In genomic region chr1:60621770-60622169, GRCm38 (mm10) we compare ENCODE assay signal across 21 mouse cellular contexts. TPM values are rescaled to one million over a fixed set of nuclear protein-coding genes. Genes with fewer than 3 reads are reported as not detected.
DNase-seq lines count a peak whose midpoint lies in the region; ATAC-seq and TF ChIP-seq lines count a peak whose summit lies in the region.
"Had no signal": no experiment of that assay in that cellular context is flagged by ENCODE, and none has a peak within 500 bp of the region (broad histone marks: within the 10 kb centered on the region; RNA-seq: fewer than 3 reads in every experiment).

No protein-coding gene starts in this region.

- peak; percentile 88 for DNase-seq in heart, adult 11 months
- no peak for DNase-seq in heart, postnatal 36 days
- DNase-seq in 3T3-L1 (ENCODE audit: low read depth, low spot score), result peak; percentile 41
- no peak for DNase-seq in midbrain, postnatal 0 days (ENCODE audit: low spot score)
- DNase-seq in B cell, adult 2 months, result no peak
- DNase-seq: adrenal gland, adult 8-10 months; adrenal gland, postnatal 36 days; cerebellum, adult 2 months; cerebellum, postnatal 10 days; forebrain, postnatal 0 days; gastrocnemius, postnatal 36 days; heart, adult 2 months; heart, postnatal 14 days had no signal

- peak; percentile 76 for ATAC-seq in intestine, embryonic 15.5 days
- no peak for ATAC-seq in midbrain, postnatal 0 days (ENCODE audit: low FRiP score)
- ATAC-seq: forebrain, embryonic 13.5 days; forebrain, postnatal 0 days had no signal

- H3K9me3 ChIP-seq in intestine, embryonic 15.5 days, result no peaks in the 10 kb centered on the region
- H3K9me3 ChIP-seq in midbrain, postnatal 0 days (ENCODE audit: low read length), result no peaks in the 10 kb centered on the region
- H3K9me3 ChIP-seq: embryonic facial prominence, embryonic 10.5 days; forebrain, embryonic 13.5 days; G1E; heart, embryonic 15.5 days; hindbrain, embryonic 15.5 days had no signal

- H3K27me3 ChIP-seq in intestine, embryonic 15.5 days (replicated peaks), result no peaks in the 10 kb centered on the region
- no peaks in the 10 kb centered on the region for H3K27me3 ChIP-seq in small intestine, adult 2 months (ENCODE audit: control insufficient read depth, insufficient read depth, low read length)
- no peaks in the 10 kb centered on the region for H3K27me3 ChIP-seq in midbrain, postnatal 0 days (ENCODE audit: insufficient read depth, low read length)
- H3K27me3 ChIP-seq: forebrain, embryonic 13.5 days; heart, embryonic 15.5 days; hindbrain, embryonic 15.5 days had no signal

- H3K4me2 ChIP-seq in intestine, embryonic 15.5 days (replicated peaks), result no peak overlapping the region
- H3K4me2 ChIP-seq in midbrain, postnatal 0 days (ENCODE audit: low read depth, low read length, poor library complexity, severe bottlenecking), result no peak overlapping the region
- H3K4me2 ChIP-seq: forebrain, embryonic 13.5 days; heart, embryonic 11.5 days; heart, embryonic 15.5 days; hindbrain, embryonic 15.5 days had no signal

- intact Hi-C loops in heart, postnatal 36 days (cut with DNase I), result loop anchor here (5.0 kb wide), 1 partner anchor 331 kb away; no protein-coding TSS in a partner anchor

- H3K9ac ChIP-seq in intestine, embryonic 15.5 days, result no peak overlapping the region
- no peak overlapping the region for H3K9ac ChIP-seq in midbrain, postnatal 0 days (replicated peaks; ENCODE audit: low read length, poor library complexity, severe bottlenecking)
- H3K9ac ChIP-seq: forebrain, embryonic 13.5 days; forebrain, postnatal 0 days; heart, embryonic 15.5 days; hindbrain, embryonic 15.5 days had no signal

- no peak for TF ChIP-seq CTCF in small intestine, adult 2 months (IDR thresholded peaks at IDR 0.05; ENCODE audit: extremely low read depth, insufficient read length, insufficient replicate concordance, low read depth, low read length)
- no peak for TF ChIP-seq CTCF in midbrain, postnatal 0 days (IDR thresholded peaks at IDR 0.05)

- peak overlapping the region; percentile 68 for H3K27ac ChIP-seq in intestine, embryonic 15.5 days
- peak overlapping the region; percentile 96 for H3K27ac ChIP-seq in small intestine, adult 2 months (ENCODE audit: insufficient read depth, low read depth, low read length)
- no peak overlapping the region for H3K27ac ChIP-seq in midbrain, postnatal 0 days (ENCODE audit: low read depth, low read length)
- H3K27ac ChIP-seq: embryonic facial prominence, embryonic 10.5 days; forebrain, embryonic 13.5 days; heart, adult 2 months; heart, embryonic 15.5 days; hindbrain, embryonic 15.5 days had no signal

- 58% methylated on average over 3 of the region's 3 CpGs for WGBS in intestine, embryonic 15.5 days
- 24% methylated on average over 3 of the region's 3 CpGs for WGBS in small intestine, adult 2 months
- 81% methylated on average over 3 of the region's 3 CpGs for WGBS in midbrain, postnatal 0 days

- no peaks in the 10 kb centered on the region for H3K4me1 ChIP-seq in intestine, embryonic 15.5 days (replicated peaks)
- H3K4me1 ChIP-seq in small intestine, adult 2 months (ENCODE audit: control insufficient read depth, insufficient read depth, insufficient read length, low read length), result peaks cover 5% of the 10 kb centered on the region; the same call in 1 of the 2 replicates
- no peaks in the 10 kb centered on the region; the same call in 1 of the 2 replicates for H3K4me1 ChIP-seq in midbrain, postnatal 0 days (ENCODE audit: insufficient read depth, low read length)
- H3K4me1 ChIP-seq: hindbrain, embryonic 15.5 days had no signal

- TF ChIP-seq POLR2A in small intestine, adult 2 months (IDR thresholded peaks at IDR 0.05; ENCODE audit: low read depth, low read length), result no peak

- no peaks in the 10 kb centered on the region for H3K36me3 ChIP-seq in intestine, embryonic 15.5 days
- H3K36me3 ChIP-seq in small intestine, adult 2 months (ENCODE audit: control insufficient read depth, insufficient read depth, low read length), result no peaks in the 10 kb centered on the region
- H3K36me3 ChIP-seq in midbrain, postnatal 0 days (ENCODE audit: insufficient read depth, low read length), result no peaks in the 10 kb centered on the region
- H3K36me3 ChIP-seq: embryonic facial prominence, embryonic 10.5 days; G1E; heart, embryonic 15.5 days; hindbrain, embryonic 15.5 days had no signal

- no peak overlapping the region for H3K4me3 ChIP-seq in intestine, embryonic 15.5 days (replicated peaks)
- no peak overlapping the region for H3K4me3 ChIP-seq in small intestine, adult 2 months (ENCODE audit: low read depth, low read length)
- H3K4me3 ChIP-seq in midbrain, postnatal 0 days (ENCODE audit: low read depth, low read length), result no peak overlapping the region
- H3K4me3 ChIP-seq: embryonic facial prominence, embryonic 10.5 days; forebrain, embryonic 13.5 days; heart, adult 2 months; heart, embryonic 15.5 days; hindbrain, embryonic 15.5 days had no signal

RNA-seq across cellular contexts. Expression of gene Raph1, which starts 54.9 kb away (rescaled TPM):
- 100 to 1,000 TPM; 128 to 147 TPM for total RNA-seq in heart, postnatal 36 days (2021)
- polyA plus RNA-seq in intestine, embryonic 15.5 days (2015; fragmentation: Nextera tagmentation; extraction: Ambion mirVana), result 26.5 and 28.6 TPM in 2 replicates
- polyA plus RNA-seq in small intestine, adult 2 months (2012; rRNA removed), result 11.0 and 22.2 TPM in 2 replicates
- total RNA-seq in midbrain, postnatal 0 days (2014; rRNA removed), result 40.3 and 48.0 TPM in 2 replicates
- polyA plus RNA-seq in midbrain, postnatal 0 days (2015; fragmentation: Nextera tagmentation; extraction: Ambion mirVana), result 12.9 and 15.6 TPM in 2 replicates
- polyA plus RNA-seq: G1E had no signal

Comparison
In these comparisons a context has a peak if more than half of its experiments do, and no peak if none do; other contexts are left out.
1. DNase-seq: peak in heart, adult 11 months (single experiment) and 3T3-L1 (single experiment); none in heart, postnatal 36 days (0 of 2), midbrain, postnatal 0 days (single experiment) and B cell, adult 2 months (0 of 2).